Mouse (Mus musculus) embryo, embryonic 11 days (tissue): Measurements from ENCODE around the gene Uggt1.

ENCODE experiments used
- DNase-seq: peaks from one replicate; pipeline ENCODE4 v3.0.0-alpha.2; 2015

The Uggt1 gene

GRCm38 (mm10) chr1:36109987-36110386 is 134.5 kb downstream of the Uggt1 start:
- DNase-seq = no peak

- DNase-seq = no peak
Measured at GRCm38 (mm10) chr1:36105917-36106706, 138.4 kb downstream of the Uggt1 start.

- DNase-seq = no peak
Measured at GRCm38 (mm10) chr1:36100371-36100770, 144.1 kb downstream of the Uggt1 start.

- no peak for DNase-seq
Measured at GRCm38 (mm10) chr1:36098432-36098831, 146.1 kb downstream of the Uggt1 start.

GRCm38 (mm10) chr1:36095423-36096272 is 148.9 kb downstream of the Uggt1 start:
- no peak for DNase-seq

- no peak for DNase-seq
Measured at GRCm38 (mm10) chr1:36093741-36094140, 150.8 kb downstream of the Uggt1 start.

GRCm38 (mm10) chr1:36091246-36091645 is 153.3 kb downstream of the Uggt1 start:
- no peak for DNase-seq

- no peak for DNase-seq
Measured at GRCm38 (mm10) chr1:36090722-36091110, 153.8 kb downstream of the Uggt1 start.
